Mouse (Mus musculus): ENCODE data around the gene Lrrc15.
A peak's percentile ranks its signal among the peaks of the same experiment; 100 is the strongest.

Lrrc15 gene

GRCm38 (mm10) chr16:30241623-30242022 is 41.4 kb downstream of the Lrrc15 start:
- DNase-seq (ENCODE audit: extremely low read depth, insufficient read length, low spot score) = no peak

GRCm38 (mm10) chr16:30238791-30239190 is 44.3 kb downstream of the Lrrc15 start:
- no peak for DNase-seq (ENCODE audit: extremely low read depth, insufficient read length, low spot score)

GRCm38 (mm10) chr16:30236091-30236699 is 46.9 kb downstream of the Lrrc15 start:
- DNase-seq (ENCODE audit: extremely low read depth, insufficient read length, low spot score) = peak; percentile 81

GRCm38 (mm10) chr16:30235577-30235976 is 47.5 kb downstream of the Lrrc15 start:
- no peak for DNase-seq (ENCODE audit: extremely low read depth, insufficient read length, low spot score)

GRCm38 (mm10) chr16:30234636-30235546 is 48.2 kb downstream of the Lrrc15 start:
- DNase-seq (ENCODE audit: extremely low read depth, insufficient read length, low spot score) = no peak

GRCm38 (mm10) chr16:30234077-30234476 is 49.0 kb downstream of the Lrrc15 start:
- no peak for DNase-seq (ENCODE audit: extremely low read depth, insufficient read length, low spot score)

- no peak for DNase-seq (ENCODE audit: extremely low read depth, insufficient read length, low spot score)
Measured at GRCm38 (mm10) chr16:30231882-30232604, 51.0 kb downstream of the Lrrc15 start.

- no peak for DNase-seq (ENCODE audit: extremely low read depth, insufficient read length, low spot score)
Measured at GRCm38 (mm10) chr16:30227352-30227751, 55.7 kb downstream of the Lrrc15 start.

GRCm38 (mm10) chr16:30221161-30221782 is 61.8 kb downstream of the Lrrc15 start:
- no peak for DNase-seq (ENCODE audit: extremely low read depth, insufficient read length, low spot score)

Measured in 3134 (cell line).